8 mouse cellular contexts compared by ENCODE assay signal in the genomic region with DNA sequence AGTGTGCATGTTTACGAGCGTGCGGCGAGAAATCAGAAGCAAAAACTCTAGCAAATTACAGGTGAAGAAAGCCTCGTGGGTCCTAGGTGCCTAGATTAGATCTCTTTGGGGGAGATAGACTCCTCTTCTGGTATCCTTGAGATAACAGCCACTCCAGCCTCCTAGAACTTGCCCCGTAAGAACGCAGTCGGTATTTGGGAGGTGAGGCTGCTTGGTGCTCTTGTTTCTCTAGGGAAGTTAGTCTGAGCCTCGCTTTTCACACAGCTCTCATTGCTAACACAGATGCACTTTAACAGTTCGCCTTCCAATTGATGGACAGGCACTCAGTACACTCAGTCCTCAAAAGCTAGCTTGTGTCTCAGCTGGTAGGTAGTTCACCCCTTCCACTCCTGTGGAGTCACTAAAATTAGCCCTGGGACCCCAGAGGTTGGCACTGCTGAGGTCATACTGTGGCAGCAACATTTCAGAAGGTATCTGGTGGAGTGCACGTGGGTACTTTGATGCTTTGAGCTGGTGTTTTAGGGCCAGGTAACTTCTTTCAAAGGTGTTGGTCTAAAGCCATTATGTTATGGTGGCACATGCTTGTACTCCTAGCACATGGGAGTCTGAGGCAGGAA. TPM values are rescaled to one million over a fixed set of nuclear protein-coding genes. Genes with fewer than 3 reads are reported as not detected.
DNase-seq lines count a peak whose midpoint lies in the region; ATAC-seq and TF ChIP-seq lines count a peak whose summit lies in the region.

No protein-coding gene starts in this region.

- peaks cover 3% of the 10 kb centered on the region; the same call in 1 of the 2 replicates for H3K27me3 ChIP-seq in embryonic facial prominence, embryonic 12.5 days
- H3K27me3 ChIP-seq in hindbrain, embryonic 14.5 days (ENCODE audit: control insufficient read depth, insufficient read depth, low read length), result no peaks in the 10 kb centered on the region; the same call in 1 of the 2 replicates
- no peaks in the 10 kb centered on the region for H3K27me3 ChIP-seq in midbrain, postnatal 0 days (ENCODE audit: insufficient read depth, low read length)

- TF ChIP-seq CTCF in layer of hippocampus, adult 2 months (conservative IDR thresholded peaks at IDR 0.05), result no peak
- TF ChIP-seq CTCF in midbrain, postnatal 0 days (IDR thresholded peaks at IDR 0.05), result no peak

- no peaks in the 10 kb centered on the region for H3K36me3 ChIP-seq in embryonic facial prominence, embryonic 12.5 days
- no peaks in the 10 kb centered on the region for H3K36me3 ChIP-seq in hindbrain, embryonic 14.5 days (replicated peaks; ENCODE audit: control insufficient read depth, insufficient read depth)
- H3K36me3 ChIP-seq in midbrain, postnatal 0 days (ENCODE audit: insufficient read depth, low read length), result no peaks in the 10 kb centered on the region

- 21% methylated on average over 11 of the region's 11 CpGs for WGBS in embryonic facial prominence, embryonic 12.5 days
- 24% methylated on average over 11 of the region's 11 CpGs for WGBS in hindbrain, embryonic 14.5 days
- 20% methylated on average over 11 of the region's 11 CpGs for WGBS in midbrain, postnatal 0 days

- no peak for DNase-seq in layer of hippocampus, adult 2 months (ENCODE audit: low spot score in 2 of 2)
- DNase-seq in layer of hippocampus, adult 9-11 months, result no peak
- DNase-seq in hindbrain, embryonic 14.5 days (ENCODE audit: low spot score), result no peak
- DNase-seq in midbrain, postnatal 0 days (ENCODE audit: low spot score), result no peak
- DNase-seq in right cerebral cortex, postnatal 36 days (ENCODE audit: low spot score in 2 of 2), result no peak
- no peak for DNase-seq in right cerebral cortex, postnatal 25 days
- no peak for DNase-seq in cerebellum, postnatal 14 days

- H3K4me1 ChIP-seq in embryonic facial prominence, embryonic 12.5 days, result peaks cover 24% of the 10 kb centered on the region
- peaks cover 21% of the 10 kb centered on the region for H3K4me1 ChIP-seq in hindbrain, embryonic 14.5 days (replicated peaks; ENCODE audit: control insufficient read depth, insufficient read depth, low read length)
- peaks cover 3% of the 10 kb centered on the region; the same call in 1 of the 2 replicates for H3K4me1 ChIP-seq in midbrain, postnatal 0 days (ENCODE audit: insufficient read depth, low read length)

- H3K27ac ChIP-seq in layer of hippocampus, adult 2 months, result peak overlapping the region; percentile 86
- H3K27ac ChIP-seq in embryonic facial prominence, embryonic 12.5 days, result 0 out of 2 replicates have a peak overlapping the region, but pooled peaks have one; percentile 8
- H3K27ac ChIP-seq in hindbrain, embryonic 14.5 days, result no peak overlapping the region
- H3K27ac ChIP-seq in midbrain, postnatal 0 days (ENCODE audit: low read depth, low read length), result no peak overlapping the region

- H3K4me3 ChIP-seq in layer of hippocampus, adult 2 months, result peak overlapping the region; percentile 90
- peak overlapping the region; percentile 72 for H3K4me3 ChIP-seq in embryonic facial prominence, embryonic 12.5 days
- peak overlapping the region; percentile 82 for H3K4me3 ChIP-seq in hindbrain, embryonic 14.5 days (replicated peaks; ENCODE audit: low read length)
- peak overlapping the region; percentile 70 for H3K4me3 ChIP-seq in midbrain, postnatal 0 days (ENCODE audit: low read depth, low read length)

- no peaks in the 10 kb centered on the region for H3K9me3 ChIP-seq in embryonic facial prominence, embryonic 12.5 days
- H3K9me3 ChIP-seq in hindbrain, embryonic 14.5 days (ENCODE audit: control insufficient read depth, low read length), result no peaks in the 10 kb centered on the region
- no peaks in the 10 kb centered on the region for H3K9me3 ChIP-seq in midbrain, postnatal 0 days (ENCODE audit: low read length)

- peak overlapping the region; percentile 97 for H3K4me2 ChIP-seq in embryonic facial prominence, embryonic 12.5 days (replicated peaks)
- H3K4me2 ChIP-seq in hindbrain, embryonic 14.5 days (replicated peaks), result peak overlapping the region; percentile 99
- H3K4me2 ChIP-seq in midbrain, postnatal 0 days (ENCODE audit: low read depth, low read length, poor library complexity, severe bottlenecking), result peak overlapping the region; percentile 99

- no peak for ATAC-seq in embryonic facial prominence, embryonic 12.5 days (ENCODE audit: insufficient number of reproducible peaks, insufficient read depth, low FRiP score, low TSS enrichment)
- no peak for ATAC-seq in hindbrain, embryonic 14.5 days (ENCODE audit: low FRiP score)
- no peak for ATAC-seq in midbrain, postnatal 0 days (ENCODE audit: low FRiP score)

- peak overlapping the region; percentile 63 for H3K9ac ChIP-seq in embryonic facial prominence, embryonic 12.5 days
- H3K9ac ChIP-seq in hindbrain, embryonic 14.5 days, result peak overlapping the region; percentile 70
- peak overlapping the region; percentile 65; the same call in 1 of the 2 replicates for H3K9ac ChIP-seq in midbrain, postnatal 0 days (replicated peaks; ENCODE audit: low read length, poor library complexity, severe bottlenecking)

RNA-seq across cellular contexts. Expression of a gene that starts 1.0 kb away (rescaled TPM):
- total RNA-seq in layer of hippocampus, adult 2 months (2021), result 1 to 10 TPM; 9.2 to 9.9 TPM
- 7.2 and 8.6 TPM in 2 replicates for polyA plus RNA-seq in embryonic facial prominence, embryonic 12.5 days (2016; fragmentation: Nextera tagmentation; extraction: Ambion mirVana)
- 7.1 and 7.8 TPM in 2 replicates for polyA plus RNA-seq in hindbrain, embryonic 14.5 days (2014; fragmentation: Nextera tagmentation; extraction: Ambion mirVana)
- total RNA-seq in midbrain, postnatal 0 days (2014; rRNA removed), result 15.2 and 17.8 TPM in 2 replicates
- 8.7 and 9.3 TPM in 2 replicates for polyA plus RNA-seq in midbrain, postnatal 0 days (2015; fragmentation: Nextera tagmentation; extraction: Ambion mirVana)

RNA-seq across cellular contexts. Expression of a gene that starts 16.8 kb away (rescaled TPM):
- total RNA-seq in layer of hippocampus, adult 2 months (2021), result 100 to 1,000 TPM in 1 of 2 experiments, 10 to 100 TPM in 1; 94.7 to 103 TPM
- 33.6 and 34.5 TPM in 2 replicates for polyA plus RNA-seq in embryonic facial prominence, embryonic 12.5 days (2016; fragmentation: Nextera tagmentation; extraction: Ambion mirVana)
- polyA plus RNA-seq in hindbrain, embryonic 14.5 days (2014; fragmentation: Nextera tagmentation; extraction: Ambion mirVana), result 37.2 and 37.6 TPM in 2 replicates
- total RNA-seq in midbrain, postnatal 0 days (2014; rRNA removed), result 129 and 130 TPM in 2 replicates
- 27.1 and 29.1 TPM in 2 replicates for polyA plus RNA-seq in midbrain, postnatal 0 days (2015; fragmentation: Nextera tagmentation; extraction: Ambion mirVana)

RNA-seq across cellular contexts. Expression of a gene that starts 27.4 kb away (rescaled TPM):
- total RNA-seq in layer of hippocampus, adult 2 months (2021), result 1 to 10 TPM in 1 of 2 experiments, under 1 TPM in 1; 0.25 to 1.9 TPM
- 1.8 and 2.1 TPM in 2 replicates for polyA plus RNA-seq in embryonic facial prominence, embryonic 12.5 days (2016; fragmentation: Nextera tagmentation; extraction: Ambion mirVana)
- polyA plus RNA-seq in hindbrain, embryonic 14.5 days (2014; fragmentation: Nextera tagmentation; extraction: Ambion mirVana), result 0.08 TPM in 1 of 2 replicates, not detected in the other
- 0.05 TPM in 1 of 2 replicates, not detected in the other for total RNA-seq in midbrain, postnatal 0 days (2014; rRNA removed)
- 0.16 and 0.29 TPM in 2 replicates for polyA plus RNA-seq in midbrain, postnatal 0 days (2015; fragmentation: Nextera tagmentation; extraction: Ambion mirVana)

RNA-seq across cellular contexts. Expression of a gene that starts 33.9 kb away (rescaled TPM):
- total RNA-seq in layer of hippocampus, adult 2 months (2021), result not detected
- polyA plus RNA-seq in embryonic facial prominence, embryonic 12.5 days (2016; fragmentation: Nextera tagmentation; extraction: Ambion mirVana), result not detected in 2 replicates
- polyA plus RNA-seq in hindbrain, embryonic 14.5 days (2014; fragmentation: Nextera tagmentation; extraction: Ambion mirVana), result 0.29 and 0.31 TPM in 2 replicates
- total RNA-seq in midbrain, postnatal 0 days (2014; rRNA removed), result 1.3 TPM in 1 of 2 replicates, not detected in the other
- polyA plus RNA-seq in midbrain, postnatal 0 days (2015; fragmentation: Nextera tagmentation; extraction: Ambion mirVana), result not detected in 2 replicates

RNA-seq across cellular contexts. Expression of a gene that starts 34.4 kb away (rescaled TPM):
- total RNA-seq in layer of hippocampus, adult 2 months (2021), result 10 to 100 TPM; 20.1 to 20.3 TPM
- polyA plus RNA-seq in embryonic facial prominence, embryonic 12.5 days (2016; fragmentation: Nextera tagmentation; extraction: Ambion mirVana), result 64.6 and 72.7 TPM in 2 replicates
- polyA plus RNA-seq in hindbrain, embryonic 14.5 days (2014; fragmentation: Nextera tagmentation; extraction: Ambion mirVana), result 63.6 and 67.5 TPM in 2 replicates
- total RNA-seq in midbrain, postnatal 0 days (2014; rRNA removed), result 20.4 and 28.7 TPM in 2 replicates
- 61.0 and 65.9 TPM in 2 replicates for polyA plus RNA-seq in midbrain, postnatal 0 days (2015; fragmentation: Nextera tagmentation; extraction: Ambion mirVana)

Comparison
In these comparisons a context has a peak if more than half of its experiments do, and no peak if none do; other contexts are left out.
1. H3K27ac ChIP-seq: peak in layer of hippocampus, adult 2 months (single experiment) and embryonic facial prominence, embryonic 12.5 days (single experiment); none in hindbrain, embryonic 14.5 days (single experiment) and midbrain, postnatal 0 days (single experiment).
2. Peak in every context shown above with its lines, with median percentiles within 50 percentile points of each other: H3K4me3 ChIP-seq, H3K4me2 ChIP-seq and H3K9ac ChIP-seq.